Mouse (Mus musculus) heart, postnatal 0 days (tissue): ENCODE results near the gene Rbpjl.

Source experiments
- CTCF ChIP-seq: IDR thresholded peaks from 2 replicates; pipeline ENCODE4 v1.5.1; 2016; ENCODE audit warnings: antibody characterized with exemption, control low read depth, low read depth
- EP300 ChIP-seq: IDR thresholded peaks from 2 replicates; pipeline ENCODE4 v1.6.1; 2016; ENCODE audit warnings: antibody characterized with exemption, low read depth

GRCm38 (mm10) chr2:164393126-164393525 is 9.8 kb upstream of the Rbpjl start:
- TF ChIP-seq CTCF, result no peak
- no peak for TF ChIP-seq EP300
